16 mouse cellular contexts compared by ENCODE assay signal in genomic region chr1:192446158-192446557, GRCm38 (mm10).
DNase-seq lines count a peak whose midpoint lies in the region; ATAC-seq lines count a peak whose summit lies in the region.
"Had no signal": no experiment of that assay in that cellular context is flagged by ENCODE, and none has a peak within 500 bp of the region (broad histone marks: within the 10 kb centered on the region; RNA-seq: fewer than 3 reads in every experiment).

No protein-coding gene starts in this region.

- H3K27me3 ChIP-seq in kidney, embryonic 14.5 days (ENCODE audit: control insufficient read depth, insufficient read depth, low read length): no peaks in the 10 kb centered on the region
- no peaks in the 10 kb centered on the region for H3K27me3 ChIP-seq in embryonic facial prominence, embryonic 14.5 days (replicated peaks; ENCODE audit: control insufficient read depth, insufficient read depth, low read length)
- H3K27me3 ChIP-seq: forebrain, embryonic 15.5 days; Patski had no signal

- peak; percentile 78 for ATAC-seq in kidney, embryonic 14.5 days (ENCODE audit: low FRiP score, low TSS enrichment)
- no peak for ATAC-seq in embryonic facial prominence, embryonic 14.5 days (ENCODE audit: low read depth)
- ATAC-seq: activated CD4-positive, CD25-positive, alpha-beta regulatory T cell, adult 4 months; forebrain, embryonic 15.5 days; Patski had no signal

- H3K9me3 ChIP-seq in kidney, embryonic 14.5 days (ENCODE audit: control insufficient read depth, low read length): no peaks in the 10 kb centered on the region
- no peaks in the 10 kb centered on the region for H3K9me3 ChIP-seq in embryonic facial prominence, embryonic 14.5 days (ENCODE audit: control insufficient read depth, low read length)
- H3K9me3 ChIP-seq: forebrain, embryonic 15.5 days; heart, embryonic 13.5 days had no signal

- H3K36me3 ChIP-seq in kidney, embryonic 14.5 days (ENCODE audit: control insufficient read depth, insufficient read depth, low read length): no peaks in the 10 kb centered on the region
- no peaks in the 10 kb centered on the region for H3K36me3 ChIP-seq in embryonic facial prominence, embryonic 14.5 days (ENCODE audit: control insufficient read depth, insufficient read depth, low read length)
- H3K36me3 ChIP-seq: forebrain, embryonic 15.5 days; heart, embryonic 13.5 days had no signal

- H3K9ac ChIP-seq in kidney, embryonic 14.5 days (ENCODE audit: low read depth, low read length): no peak overlapping the region
- no peak overlapping the region for H3K9ac ChIP-seq in embryonic facial prominence, embryonic 14.5 days (ENCODE audit: low read depth, low read length)
- H3K9ac ChIP-seq: forebrain, embryonic 15.5 days; heart, embryonic 13.5 days had no signal

- no peak for DNase-seq in kidney, adult 9 months
- peak; percentile 11 for DNase-seq in kidney, postnatal 14 days
- DNase-seq in kidney, postnatal 10 days: no peak
- no peak for DNase-seq in embryonic facial prominence, embryonic 14.5 days (ENCODE audit: low spot score)
- peak; percentile 19 to 50 for DNase-seq in kidney, postnatal 4 days
- DNase-seq: adrenal gland, postnatal 14 days; cerebellum, adult 11-12 months; cerebellum, adult 9-10 months; cerebellum, postnatal 25 days; gastrocnemius, postnatal 36 days; heart, postnatal 36 days had no signal

- no peak overlapping the region for H3K4me2 ChIP-seq in kidney, embryonic 14.5 days (replicated peaks; ENCODE audit: low read depth, low read length)
- H3K4me2 ChIP-seq in embryonic facial prominence, embryonic 14.5 days (ENCODE audit: low read depth, low read length): no peak overlapping the region
- H3K4me2 ChIP-seq: forebrain, embryonic 15.5 days; heart, embryonic 13.5 days had no signal

- WGBS in kidney, embryonic 14.5 days: 43% methylated on average over 5 of the region's 5 CpGs
- WGBS in embryonic facial prominence, embryonic 14.5 days: 52% methylated on average over 5 of the region's 5 CpGs

- no peaks in the 10 kb centered on the region for H3K4me1 ChIP-seq in kidney, embryonic 14.5 days (ENCODE audit: control insufficient read depth, insufficient read depth, low read length)
- peaks cover 22% of the 10 kb centered on the region for H3K4me1 ChIP-seq in embryonic facial prominence, embryonic 14.5 days (ENCODE audit: control insufficient read depth, insufficient read depth, low read length)

- no peak overlapping the region for H3K27ac ChIP-seq in kidney, embryonic 14.5 days (ENCODE audit: low read depth, low read length)
- 0 out of 2 replicates have a peak overlapping the region, but pooled peaks have one; percentile 15 for H3K27ac ChIP-seq in embryonic facial prominence, embryonic 14.5 days (replicated peaks; ENCODE audit: low read depth, low read length)
- H3K27ac ChIP-seq: forebrain, embryonic 15.5 days; heart, embryonic 13.5 days had no signal

- no peak overlapping the region for H3K4me3 ChIP-seq in kidney, embryonic 14.5 days (ENCODE audit: low read length)
- H3K4me3 ChIP-seq in embryonic facial prominence, embryonic 14.5 days (ENCODE audit: low read depth, low read length): no peak overlapping the region
- H3K4me3 ChIP-seq: forebrain, embryonic 15.5 days; heart, embryonic 13.5 days had no signal

Comparison
In these comparisons a context has a peak if more than half of its experiments do, and no peak if none do; other contexts are left out.
1. DNase-seq: peak in kidney, postnatal 14 days (single experiment) and kidney, postnatal 4 days (2 of 2); none in kidney, adult 9 months (single experiment), kidney, postnatal 10 days (single experiment) and embryonic facial prominence, embryonic 14.5 days (single experiment).